Mouse (Mus musculus): ENCODE measurements around the gene Drc3. TPM values are rescaled to one million over a fixed set of nuclear protein-coding genes. Genes with fewer than 3 reads are reported as not detected.

Drc3 gene
- polyA plus RNA-seq (2017; shearing (Covaris generic)) = 0.96 TPM

GRCm38 (mm10) chr11:60352559-60353411, at the start of gene Drc3, which contains the start of gene Tom1l2:
TSS of gene Drc3 (plus strand) at chr11:60353329.
TSS of gene Tom1l2 (minus strand) at chr11:60352905.

GRCm38 (mm10) chr11:60416963-60417716, 64.0 kb downstream of the Drc3 start, which contains the start of gene Gid4:
TSS of gene Gid4 (plus strand) at chr11:60417145.

GRCm38 (mm10) chr11:60417717-60418472, 64.8 kb downstream of the Drc3 start, which contains the start of gene Atpaf2:
TSS of gene Atpaf2 (minus strand) at chr11:60418457.

Other genes with a start within 250 kb of the Drc3 start
- gene Rai1, start 248.3 kb upstream of the Drc3 start, polyA plus RNA-seq (2017; shearing (Covaris generic)) = 11.0 TPM
- 97.0 TPM for gene Srebf1, start 130.7 kb upstream of the Drc3 start, polyA plus RNA-seq (2017; shearing (Covaris generic))
- gene Tom1l2, start 424 bp upstream of the Drc3 start, polyA plus RNA-seq (2017; shearing (Covaris generic)) = 84.2 TPM
- 9.1 TPM for gene Gid4, start 63.8 kb downstream of the Drc3 start, polyA plus RNA-seq (2017; shearing (Covaris generic))
- gene Atpaf2, start 65.1 kb downstream of the Drc3 start, polyA plus RNA-seq (2017; shearing (Covaris generic)) = 46.6 TPM
- gene Drg2, start 101.3 kb downstream of the Drc3 start, polyA plus RNA-seq (2017; shearing (Covaris generic)) = 65.4 TPM
- 0.02 TPM for gene Myo15, start 116.0 kb downstream of the Drc3 start, polyA plus RNA-seq (2017; shearing (Covaris generic))
- 4.8 TPM for gene Alkbh5, start 183.1 kb downstream of the Drc3 start, polyA plus RNA-seq (2017; shearing (Covaris generic))